ENCODE assay signal across 11 mouse cellular contexts in the genomic region with DNA sequence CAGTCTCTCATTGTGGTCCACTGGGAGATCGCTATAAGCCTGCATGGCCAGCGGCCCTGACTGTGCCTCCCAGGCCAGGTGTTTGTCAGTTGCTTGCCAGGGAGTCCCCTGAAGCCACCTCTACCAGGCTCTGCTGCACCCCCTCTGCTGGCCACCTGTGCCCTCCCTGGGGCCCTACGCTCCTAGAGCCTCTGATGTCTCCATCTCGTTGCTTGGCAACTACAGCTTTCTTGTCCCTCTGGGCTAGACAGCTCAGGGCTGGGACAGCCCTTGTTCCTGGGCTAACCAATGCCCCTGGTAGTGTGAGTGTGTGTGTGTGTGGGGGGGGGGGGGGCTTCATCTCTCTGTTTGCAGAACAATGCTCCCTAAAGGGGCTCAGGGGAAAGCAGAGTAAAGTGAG. TPM values are rescaled to one million over a fixed set of nuclear protein-coding genes. Genes with fewer than 3 reads are reported as not detected.
DNase-seq lines count a peak whose midpoint lies in the region; ATAC-seq and TF ChIP-seq lines count a peak whose summit lies in the region.
"Had no signal": no experiment of that assay in that cellular context is flagged by ENCODE, and none has a peak within 500 bp of the region (broad histone marks: within the 10 kb centered on the region; RNA-seq: fewer than 3 reads in every experiment).

No protein-coding gene starts in this region.

- H3K27me3 ChIP-seq in hindbrain, embryonic 15.5 days, result no peaks in the 10 kb centered on the region

- H3K9ac ChIP-seq in hindbrain, embryonic 15.5 days, result no peak overlapping the region
- H3K9ac ChIP-seq: heart, embryonic 13.5 days had no signal

- 43% methylated on average over 4 of the region's 4 CpGs for WGBS in hindbrain, embryonic 15.5 days

- no peak for TF ChIP-seq POLR2A in brain, embryonic 14.5 days (IDR thresholded peaks at IDR 0.05; ENCODE audit: borderline replicate concordance, extremely low read depth, insufficient read depth, insufficient read length, poor library complexity, severe bottlenecking)

- peak; percentile 64 for DNase-seq in A20 (ENCODE audit: low read depth, low spot score)
- peak; percentile 24 for DNase-seq in brain, embryonic 14.5 days (ENCODE audit: low read depth)
- DNase-seq in retina, embryonic 14.5 days (ENCODE audit: low spot score), result peak; percentile 22
- DNase-seq in right cerebral cortex, adult 18-20 months, result no peak
- DNase-seq in frontal cortex, postnatal 36 days (ENCODE audit: low spot score in 2 of 2), result no peak
- DNase-seq in cerebellum, adult 9-10 months, result no peak
- DNase-seq: lung, postnatal 4 days had no signal

- no peaks in the 10 kb centered on the region for H3K9me3 ChIP-seq in hindbrain, embryonic 15.5 days
- H3K9me3 ChIP-seq: heart, embryonic 13.5 days had no signal

- no peak overlapping the region for H3K4me3 ChIP-seq in hindbrain, embryonic 15.5 days
- H3K4me3 ChIP-seq: heart, embryonic 13.5 days had no signal

- no peak overlapping the region for H3K27ac ChIP-seq in hindbrain, embryonic 15.5 days (replicated peaks)
- H3K27ac ChIP-seq: heart, embryonic 13.5 days had no signal

- peaks cover 6% of the 10 kb centered on the region; the same call in 1 of the 2 replicates for H3K4me1 ChIP-seq in hindbrain, embryonic 15.5 days (replicated peaks)
- H3K4me1 ChIP-seq: heart, embryonic 13.5 days had no signal

- TF ChIP-seq CTCF in brain, embryonic 14.5 days (IDR thresholded peaks at IDR 0.05; ENCODE audit: borderline replicate concordance, extremely low read depth, insufficient read depth, insufficient read length), result no peak

- ATAC-seq in hindbrain, embryonic 15.5 days (ENCODE audit: low FRiP score, low read depth), result peak; percentile 56; the same call in 1 of the 2 replicates
- ATAC-seq: intestine, embryonic 16.5 days had no signal

- no peak overlapping the region for H3K4me2 ChIP-seq in hindbrain, embryonic 15.5 days
- H3K4me2 ChIP-seq: heart, embryonic 13.5 days had no signal

- no peaks in the 10 kb centered on the region for H3K36me3 ChIP-seq in hindbrain, embryonic 15.5 days
- H3K36me3 ChIP-seq: heart, embryonic 13.5 days had no signal

RNA-seq across cellular contexts. Expression of gene Slc12a7, which starts 10.1 kb away (rescaled TPM):
- 24.8 and 33.8 TPM in 2 replicates for polyA plus RNA-seq in brain, embryonic 14.5 days (2012; rRNA removed)
- 10.1 and 10.6 TPM in 2 replicates for polyA plus RNA-seq in hindbrain, embryonic 15.5 days (2015; fragmentation: Nextera tagmentation; extraction: Ambion mirVana)

RNA-seq across cellular contexts. Expression of gene Slc6a19, which starts 38.3 kb away (rescaled TPM):
- 0.19 and 0.45 TPM in 2 replicates for polyA plus RNA-seq in brain, embryonic 14.5 days (2012; rRNA removed)
- 0.12 and 0.22 TPM in 2 replicates for polyA plus RNA-seq in hindbrain, embryonic 15.5 days (2015; fragmentation: Nextera tagmentation; extraction: Ambion mirVana)
- polyA plus RNA-seq: heart, embryonic 13.5 days; limb, embryonic 14.5 days had no signal

Comparison
In these comparisons a context has a peak if more than half of its experiments do, and no peak if none do; other contexts are left out.
1. DNase-seq: peak in A20 (single experiment), brain, embryonic 14.5 days (single experiment) and retina, embryonic 14.5 days (single experiment); none in right cerebral cortex, adult 18-20 months (single experiment), frontal cortex, postnatal 36 days (0 of 2) and cerebellum, adult 9-10 months (single experiment).